Mouse (Mus musculus): ENCODE measurements at regions not wholly inside any gene's neighbourhood (a gene's known extent, or its start where the extent isn't known, plus 50 kb on each side); places are given as distances from the start of the nearest gene placed in this dataset.
A peak's percentile ranks its signal among the peaks of the same experiment; 100 is the strongest.

- DNase-seq (ENCODE audit: low spot score), result no peak
Measured at GRCm38 (mm10) chr1:151045334-151045733, 52.1 kb upstream of the Hmcn1 start.

GRCm38 (mm10) chr1:151046626-151047025 is 53.4 kb upstream of the Hmcn1 start:
- DNase-seq (ENCODE audit: low spot score), result no peak

GRCm38 (mm10) chr1:151049726-151050506 is 56.7 kb upstream of the Hmcn1 start:
- no peak for DNase-seq (ENCODE audit: low spot score)

- no peak for DNase-seq (ENCODE audit: low spot score)
Measured at GRCm38 (mm10) chr1:151050507-151050816, 57.2 kb upstream of the Hmcn1 start.

GRCm38 (mm10) chr1:151053268-151053667 is 60.0 kb upstream of the Hmcn1 start:
- DNase-seq (ENCODE audit: low spot score), result no peak

- DNase-seq (ENCODE audit: low spot score), result no peak
Measured at GRCm38 (mm10) chr1:151055396-151055795, 62.2 kb upstream of the Hmcn1 start.

GRCm38 (mm10) chr1:151059546-151060136 is 66.4 kb upstream of the Hmcn1 start:
- DNase-seq (ENCODE audit: low spot score), result no peak

GRCm38 (mm10) chr1:151065090-151065567 is 71.9 kb upstream of the Hmcn1 start:
- no peak for DNase-seq (ENCODE audit: low spot score)

GRCm38 (mm10) chr1:151066379-151067128 is 73.3 kb upstream of the Hmcn1 start:
- DNase-seq (ENCODE audit: low spot score), result no peak

- no peak for DNase-seq (ENCODE audit: low spot score)
Measured at GRCm38 (mm10) chr1:151074508-151075314, 81.5 kb upstream of the Hmcn1 start.

GRCm38 (mm10) chr1:151075541-151075940 is 82.3 kb upstream of the Hmcn1 start:
- no peak for DNase-seq (ENCODE audit: low spot score)

- DNase-seq (ENCODE audit: low spot score), result peak; percentile 56
Measured at GRCm38 (mm10) chr1:151078909-151079522, 85.8 kb upstream of the Hmcn1 start.

GRCm38 (mm10) chr1:151079614-151080360 is 86.6 kb upstream of the Hmcn1 start:
- peak; percentile 30 for DNase-seq (ENCODE audit: low spot score)

- no peak for DNase-seq (ENCODE audit: low spot score)
Measured at GRCm38 (mm10) chr1:151080510-151080980, 87.3 kb upstream of the Hmcn1 start.

- DNase-seq (ENCODE audit: low spot score), result no peak
Measured at GRCm38 (mm10) chr1:151082510-151083033, 89.3 kb upstream of the Hmcn1 start.

- DNase-seq (ENCODE audit: low spot score), result no peak
Measured at GRCm38 (mm10) chr1:151083806-151084205, 90.6 kb upstream of the Hmcn1 start.

- no peak for DNase-seq (ENCODE audit: low spot score)
Measured at GRCm38 (mm10) chr1:151086111-151086859, 93.0 kb upstream of the Hmcn1 start.

- no peak for DNase-seq (ENCODE audit: low spot score)
Measured at GRCm38 (mm10) chr1:151087151-151087660, 94.0 kb upstream of the Hmcn1 start.

GRCm38 (mm10) chr1:151087811-151088511 is 94.4 kb upstream of the Gm47985 start:
- no peak for DNase-seq (ENCODE audit: low spot score)

Data from yolk sac, embryonic 10.5 days (tissue).